Mouse (Mus musculus): ENCODE measurements around the gene Vamp5. TPM values are rescaled to one million over a fixed set of nuclear protein-coding genes. Genes with fewer than 3 reads are reported as not detected.

Gene Vamp5
- polyA plus RNA-seq, 1 experiment from 2014 or later: 18.8 TPM

GRCm38 (mm10) chr6:72347166-72347941 is 32.9 kb downstream of the Vamp5 start, which contains the start of gene 0610030E20Rik:
Gene 0610030E20Rik (plus strand): TSS chr6:72347317.
- peak within 1 kb of the TSS; percentile 94 for H3K9ac ChIP-seq
- peak within 1 kb of the TSS; percentile 90 for H3K4me2 ChIP-seq
- no peaks in the 10 kb centered on the region for H3K27me3 ChIP-seq
- under 1% methylated on average over 69 of the region's 72 CpGs for WGBS
- no peaks in the 10 kb centered on the region for H3K9me3 ChIP-seq
- peak within 1 kb of the TSS; percentile 91 for H3K4me3 ChIP-seq
- H3K27ac ChIP-seq: peak within 1 kb of the TSS; percentile 91
- H3K4me1 ChIP-seq (replicated peaks): peaks cover 52% of the 10 kb centered on the region
- peak; percentile 74 for ATAC-seq (ENCODE audit: low FRiP score)
- peaks cover 30% of the 10 kb centered on the region for H3K36me3 ChIP-seq

GRCm38 (mm10) chr6:72346261-72346660 is 34.0 kb downstream of the Vamp5 start:
- no peak overlapping the region for H3K4me3 ChIP-seq
- peaks cover 47% of the 10 kb centered on the region for H3K4me1 ChIP-seq (replicated peaks)
- H3K27me3 ChIP-seq: no peaks in the 10 kb centered on the region
- WGBS: 85% methylated on average over 4 of the region's 4 CpGs
- H3K9ac ChIP-seq: no peak overlapping the region
- H3K9me3 ChIP-seq: no peaks in the 10 kb centered on the region
- H3K27ac ChIP-seq: no peak overlapping the region
- H3K4me2 ChIP-seq: peak overlapping the region; percentile 90
- H3K36me3 ChIP-seq: peaks cover 29% of the 10 kb centered on the region
- ATAC-seq (ENCODE audit: low FRiP score): no peak

GRCm38 (mm10) chr6:72345633-72346032 is 34.6 kb downstream of the Vamp5 start:
- H3K27ac ChIP-seq: peak overlapping the region; percentile 55; the same call in 1 of the 2 replicates
- 53% methylated on average over 6 of the region's 6 CpGs for WGBS
- peaks cover 44% of the 10 kb centered on the region for H3K4me1 ChIP-seq (replicated peaks)
- H3K9me3 ChIP-seq: no peaks in the 10 kb centered on the region
- peak overlapping the region; percentile 90 for H3K9ac ChIP-seq
- no peak for ATAC-seq (ENCODE audit: low FRiP score)
- no peaks in the 10 kb centered on the region for H3K27me3 ChIP-seq
- H3K36me3 ChIP-seq: peaks cover 23% of the 10 kb centered on the region
- H3K4me2 ChIP-seq: peak overlapping the region; percentile 91
- H3K4me3 ChIP-seq: peak overlapping the region; percentile 79; the same call in 1 of the 2 replicates

- Histone ChIP-seq H3K9me3 (no peaks in the 10 kb centered on the region), H3K27me3 (no peaks in the 10 kb centered on the region), H3K4me3 (peak within 1 kb of the TSS; percentile 79), H3K27ac (peak within 1 kb of the TSS; percentile 83), H3K4me1 (replicated peaks) (peaks cover 44% of the 10 kb centered on the region), H3K4me2 (peak within 1 kb of the TSS; percentile 91), H3K36me3 (peaks cover 20% of the 10 kb centered on the region), H3K9ac (peak within 1 kb of the TSS; percentile 90)
- ATAC-seq (ENCODE audit: low FRiP score): peak; percentile 84
- WGBS: under 1% methylated on average over 30 of the region's 30 CpGs
Observed at GRCm38 (mm10) chr6:72345074-72345567, 35.1 kb downstream of the Vamp5 start, which contains the start of gene Usp39. Gene Usp39 (minus strand): TSS chr6:72345184.

- Histone ChIP-seq H3K27ac (peak overlapping the region; percentile 83), H3K9me3 (no peaks in the 10 kb centered on the region), H3K4me2 (peak overlapping the region; percentile 91), H3K4me1 (replicated peaks) (peaks cover 44% of the 10 kb centered on the region), H3K9ac (peak overlapping the region; percentile 90), H3K4me3 (peak overlapping the region; percentile 79), H3K27me3 (no peaks in the 10 kb centered on the region), H3K36me3 (peaks cover 18% of the 10 kb centered on the region)
- under 1% methylated on average over 40 of the region's 42 CpGs for WGBS
- ATAC-seq (ENCODE audit: low FRiP score): peak; percentile 37; the same call in 1 of the 2 replicates
Observed at GRCm38 (mm10) chr6:72344396-72345073, 35.7 kb downstream of the Vamp5 start.

GRCm38 (mm10) chr6:72340481-72340880 is 39.8 kb downstream of the Vamp5 start:
- no peak overlapping the region for H3K27ac ChIP-seq
- H3K4me3 ChIP-seq: no peak overlapping the region
- no peak overlapping the region for H3K9ac ChIP-seq
- H3K9me3 ChIP-seq: no peaks in the 10 kb centered on the region
- peaks cover 16% of the 10 kb centered on the region for H3K4me1 ChIP-seq (replicated peaks)
- no peak overlapping the region for H3K4me2 ChIP-seq
- no peaks in the 10 kb centered on the region for H3K27me3 ChIP-seq
- peaks cover 44% of the 10 kb centered on the region for H3K36me3 ChIP-seq
- ATAC-seq (ENCODE audit: low FRiP score): no peak
- WGBS: 62% methylated on average over 2 of the region's 2 CpGs

GRCm38 (mm10) chr6:72333111-72333510 is 47.2 kb downstream of the Vamp5 start:
- Histone ChIP-seq H3K4me1 (replicated peaks) (no peaks in the 10 kb centered on the region), H3K27ac (no peak overlapping the region), H3K4me2 (no peak overlapping the region), H3K9ac (no peak overlapping the region), H3K4me3 (no peak overlapping the region), H3K9me3 (no peaks in the 10 kb centered on the region), H3K27me3 (no peaks in the 10 kb centered on the region), H3K36me3 (peaks cover 96% of the 10 kb centered on the region)
- ATAC-seq (ENCODE audit: low FRiP score): no peak
- 77% methylated on average over 5 of the region's 5 CpGs for WGBS

- no peak overlapping the region for H3K4me2 ChIP-seq
- no peak overlapping the region for H3K4me3 ChIP-seq
- peaks cover 94% of the 10 kb centered on the region for H3K36me3 ChIP-seq
- no peak overlapping the region for H3K27ac ChIP-seq
- H3K9ac ChIP-seq: no peak overlapping the region
- ATAC-seq (ENCODE audit: low FRiP score): no peak
- H3K4me1 ChIP-seq (replicated peaks): no peaks in the 10 kb centered on the region
- H3K27me3 ChIP-seq: no peaks in the 10 kb centered on the region
- 92% methylated on average over 4 of the region's 4 CpGs for WGBS
- no peaks in the 10 kb centered on the region for H3K9me3 ChIP-seq
Observed at GRCm38 (mm10) chr6:72330133-72330532, 50.1 kb downstream of the Vamp5 start.

- Histone ChIP-seq H3K4me3 (no peak overlapping the region), H3K36me3 (peaks cover 95% of the 10 kb centered on the region)
Observed at GRCm38 (mm10) chr6:72329019-72329418, 51.2 kb downstream of the Vamp5 start.

GRCm38 (mm10) chr6:72326274-72326673 is 54.0 kb downstream of the Vamp5 start:
- ATAC-seq (ENCODE audit: low FRiP score): no peak
- WGBS: 82% methylated on average over 6 of the region's 6 CpGs
- Histone ChIP-seq H3K9me3 (no peaks in the 10 kb centered on the region), H3K9ac (no peak overlapping the region), H3K4me1 (replicated peaks) (no peaks in the 10 kb centered on the region), H3K27me3 (no peaks in the 10 kb centered on the region), H3K36me3 (peaks cover 96% of the 10 kb centered on the region), H3K4me2 (no peak overlapping the region), H3K27ac (no peak overlapping the region), H3K4me3 (no peak overlapping the region)

More at GRCm38 (mm10) chr6:72329019-72329418, 51.2 kb downstream of the Vamp5 start:
- Histone ChIP-seq H3K27me3 (no peaks in the 10 kb centered on the region), H3K4me2 (no peak overlapping the region), H3K9ac (no peak overlapping the region), H3K27ac (no peak overlapping the region), H3K9me3 (no peaks in the 10 kb centered on the region), H3K4me1 (replicated peaks) (no peaks in the 10 kb centered on the region)
- 94% methylated on average over 5 of the region's 5 CpGs for WGBS
- ATAC-seq (ENCODE audit: low FRiP score): no peak

- Histone ChIP-seq H3K36me3 (peaks cover 96% of the 10 kb centered on the region), H3K27ac (no peak overlapping the region), H3K4me3 (no peak overlapping the region), H3K27me3 (no peaks in the 10 kb centered on the region), H3K9ac (no peak overlapping the region), H3K4me1 (replicated peaks) (no peaks in the 10 kb centered on the region), H3K9me3 (no peaks in the 10 kb centered on the region), H3K4me2 (no peak overlapping the region)
- WGBS: 94% methylated on average over 6 of the region's 6 CpGs
- ATAC-seq (ENCODE audit: low FRiP score): no peak
Observed at GRCm38 (mm10) chr6:72323786-72324508, 56.3 kb downstream of the Vamp5 start.

- no peak for ATAC-seq (ENCODE audit: low FRiP score)
- Histone ChIP-seq H3K27me3 (no peaks in the 10 kb centered on the region), H3K36me3 (peaks cover 96% of the 10 kb centered on the region), H3K4me1 (replicated peaks) (no peaks in the 10 kb centered on the region), H3K4me3 (no peak overlapping the region), H3K27ac (no peak overlapping the region), H3K9me3 (no peaks in the 10 kb centered on the region), H3K4me2 (no peak overlapping the region), H3K9ac (no peak overlapping the region)
- 86% methylated on average over 3 of the region's 3 CpGs for WGBS
Observed at GRCm38 (mm10) chr6:72322936-72323335, 57.3 kb downstream of the Vamp5 start.

All from hindbrain, embryonic 13.5 days (tissue).